13 mouse cellular contexts compared by ENCODE assay signal in genomic region chr19:41088491-41088890, GRCm38 (mm10). TPM values are rescaled to one million over a fixed set of nuclear protein-coding genes. Genes with fewer than 3 reads are reported as not detected.
A peak's percentile ranks its signal among the peaks of the same experiment; 100 is the strongest.
DNase-seq lines count a peak whose midpoint lies in the region; ATAC-seq lines count a peak whose summit lies in the region.
"Had no signal": no experiment of that assay in that cellular context is flagged by ENCODE, and none has a peak within 500 bp of the region (broad histone marks: within the 10 kb centered on the region; RNA-seq: fewer than 3 reads in every experiment).

No protein-coding gene starts in this region.

- H3K9me3 ChIP-seq in heart, embryonic 12.5 days (replicated peaks) = no peaks in the 10 kb centered on the region
- H3K9me3 ChIP-seq in megakaryocyte, embryonic 14.5 days = no peaks in the 10 kb centered on the region
- no peaks in the 10 kb centered on the region for H3K9me3 ChIP-seq in hindbrain, embryonic 15.5 days
- H3K9me3 ChIP-seq: intestine, embryonic 15.5 days had no signal

- H3K27me3 ChIP-seq in heart, embryonic 12.5 days (replicated peaks) = peaks cover 26% of the 10 kb centered on the region
- peaks cover 36% of the 10 kb centered on the region for H3K27me3 ChIP-seq in megakaryocyte, embryonic 14.5 days (replicated peaks)
- peaks cover 16% of the 10 kb centered on the region; the same call in 1 of the 2 replicates for H3K27me3 ChIP-seq in hindbrain, embryonic 15.5 days

- DNase-seq in heart, postnatal 36 days = no peak
- peak; percentile 52 for DNase-seq in thymus, postnatal 14 days
- DNase-seq in urinary bladder, postnatal 25 days (ENCODE audit: low spot score) = no peak
- DNase-seq in MN1 (ENCODE audit: low spot score) = no peak
- DNase-seq: adrenal gland, postnatal 10 days; cerebellum, postnatal 25 days had no signal

- H3K36me3 ChIP-seq in heart, embryonic 12.5 days = no peaks in the 10 kb centered on the region
- H3K36me3 ChIP-seq in megakaryocyte, embryonic 14.5 days (replicated peaks; ENCODE audit: low read length) = no peaks in the 10 kb centered on the region
- H3K36me3 ChIP-seq in hindbrain, embryonic 15.5 days = no peaks in the 10 kb centered on the region
- H3K36me3 ChIP-seq: intestine, embryonic 15.5 days had no signal

- no peak for ATAC-seq in heart, embryonic 12.5 days (ENCODE audit: insufficient number of reproducible peaks, low FRiP score)
- no peak for ATAC-seq in megakaryocyte, adult 5-6 weeks (ENCODE audit: poor library complexity, severe bottlenecking)
- no peak for ATAC-seq in hindbrain, embryonic 15.5 days (ENCODE audit: low FRiP score, low read depth)
- ATAC-seq: intestine, embryonic 15.5 days had no signal

- H3K9ac ChIP-seq in heart, embryonic 12.5 days = no peak overlapping the region
- peak overlapping the region; percentile 9; the same call in 1 of the 2 replicates for H3K9ac ChIP-seq in hindbrain, embryonic 15.5 days
- H3K9ac ChIP-seq: intestine, embryonic 15.5 days had no signal

- peak overlapping the region; percentile 50 for H3K4me2 ChIP-seq in heart, embryonic 12.5 days
- no peak overlapping the region for H3K4me2 ChIP-seq in hindbrain, embryonic 15.5 days
- H3K4me2 ChIP-seq: intestine, embryonic 15.5 days had no signal

- peaks cover 7% of the 10 kb centered on the region; the same call in 1 of the 2 replicates for H3K4me1 ChIP-seq in heart, embryonic 12.5 days (replicated peaks)
- H3K4me1 ChIP-seq in megakaryocyte, embryonic 14.5 days = peaks cover 72% of the 10 kb centered on the region
- no peaks in the 10 kb centered on the region for H3K4me1 ChIP-seq in hindbrain, embryonic 15.5 days (replicated peaks)
- H3K4me1 ChIP-seq: intestine, embryonic 15.5 days had no signal

- intact Hi-C loops in heart, postnatal 36 days (cut with DNase I) = loop anchor here (5.0 kb wide), 2 partner anchors 119 to 674 kb away; partner anchors contain the start of gene Tll2

- no peak overlapping the region for H3K27ac ChIP-seq in heart, embryonic 12.5 days (ENCODE audit: poor library complexity, severe bottlenecking)
- no peak overlapping the region for H3K27ac ChIP-seq in hindbrain, embryonic 15.5 days (replicated peaks)
- H3K27ac ChIP-seq: intestine, embryonic 15.5 days had no signal

- H3K4me3 ChIP-seq in heart, embryonic 12.5 days = no peak overlapping the region; the same call in 1 of the 2 replicates
- H3K4me3 ChIP-seq in megakaryocyte, embryonic 14.5 days (replicated peaks) = peak overlapping the region; percentile 44
- no peak overlapping the region for H3K4me3 ChIP-seq in hindbrain, embryonic 15.5 days
- H3K4me3 ChIP-seq: intestine, embryonic 15.5 days had no signal

- 34% methylated on average over 18 of the region's 18 CpGs for WGBS in heart, embryonic 12.5 days
- 41% methylated on average over 18 of the region's 18 CpGs for WGBS in hindbrain, embryonic 15.5 days

RNA-seq across cellular contexts. Expression of gene Opalin, which starts 11.6 kb away (rescaled TPM):
- polyA plus RNA-seq in heart, embryonic 12.5 days (2016; fragmentation: Nextera tagmentation; extraction: Ambion mirVana) = 0.17 and 0.27 TPM in 2 replicates
- total RNA-seq in heart, postnatal 36 days (2021) = not detected
- not detected in 2 replicates for polyA plus RNA-seq in megakaryocyte, embryonic 14.5 days (2012; ENCODE audit: insufficient read depth, low replicate concordance)
- total RNA-seq in megakaryocyte, adult 5-6 weeks (2015) = not detected in 2 replicates
- total RNA-seq in megakaryocyte, adult 5-6 weeks (2017) = not detected in 2 replicates
- not detected in 2 replicates for polyA plus RNA-seq in hindbrain, embryonic 15.5 days (2015; fragmentation: Nextera tagmentation; extraction: Ambion mirVana)
- total RNA-seq: adrenal gland, postnatal 10 days; monocyte, adult 5-6 weeks had no signal
- polyA plus RNA-seq: intestine, embryonic 15.5 days; small intestine, adult 2 months had no signal

RNA-seq across cellular contexts. Expression of gene Dntt, which starts 59.4 kb away (rescaled TPM):
- polyA plus RNA-seq in heart, embryonic 12.5 days (2016; fragmentation: Nextera tagmentation; extraction: Ambion mirVana) = not detected in 2 replicates
- not detected for total RNA-seq in heart, postnatal 36 days (2021)
- polyA plus RNA-seq in megakaryocyte, embryonic 14.5 days (2012; ENCODE audit: insufficient read depth, low replicate concordance) = not detected in 2 replicates
- 0.51 and 2.6 TPM in 2 replicates for total RNA-seq in megakaryocyte, adult 5-6 weeks (2015)
- total RNA-seq in megakaryocyte, adult 5-6 weeks (2017) = 1.8 and 5.0 TPM in 2 replicates
- not detected in 2 replicates for polyA plus RNA-seq in hindbrain, embryonic 15.5 days (2015; fragmentation: Nextera tagmentation; extraction: Ambion mirVana)
- total RNA-seq: monocyte, adult 5-6 weeks had no signal
- polyA plus RNA-seq: intestine, embryonic 15.5 days; small intestine, adult 2 months had no signal
